Mouse (Mus musculus) left cerebral cortex, adult 11 months (tissue): ENCODE data around the gene Acox3.
"Not testable (repeated sequence)": the region's sequence is repeated elsewhere in the genome, so short reads cannot be mapped to it uniquely, and the experiment has no call there.

Experiments
- DNase-seq: peaks from one replicate; pipeline ENCODE4 v3.0.0; 2022; ENCODE audit warnings: low spot score

Acox3 gene

DNA sequence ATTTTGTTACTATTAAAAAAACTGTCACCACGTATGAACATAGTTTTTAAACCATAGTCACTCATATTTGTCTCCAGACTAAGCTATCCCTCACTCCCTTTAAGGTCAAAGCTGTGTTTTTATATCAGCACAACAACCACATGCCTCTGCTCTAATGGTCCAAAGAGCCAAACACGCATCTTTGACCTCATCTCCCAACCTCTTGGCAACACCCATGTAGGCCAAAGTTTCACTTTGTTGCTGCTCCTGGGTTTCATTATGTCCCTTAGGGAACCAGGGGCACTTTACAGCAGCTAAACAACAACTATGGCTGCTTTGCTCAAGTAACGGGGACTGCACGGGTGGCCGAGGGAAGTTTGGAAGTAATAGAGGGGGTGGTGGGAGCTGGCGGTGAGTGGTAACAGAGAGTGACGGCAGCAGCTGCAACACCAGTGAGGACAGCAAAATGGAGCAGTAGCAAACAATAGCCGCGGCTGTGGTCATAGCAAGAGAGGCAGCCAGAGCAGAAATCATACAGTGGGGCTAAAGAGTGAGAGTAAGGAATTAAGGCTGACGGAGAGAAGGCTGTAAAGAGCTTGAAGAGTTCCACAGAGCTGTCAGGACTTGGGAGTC, 6.3 kb upstream of the Acox3 start:
- no peak for DNase-seq

DNA sequence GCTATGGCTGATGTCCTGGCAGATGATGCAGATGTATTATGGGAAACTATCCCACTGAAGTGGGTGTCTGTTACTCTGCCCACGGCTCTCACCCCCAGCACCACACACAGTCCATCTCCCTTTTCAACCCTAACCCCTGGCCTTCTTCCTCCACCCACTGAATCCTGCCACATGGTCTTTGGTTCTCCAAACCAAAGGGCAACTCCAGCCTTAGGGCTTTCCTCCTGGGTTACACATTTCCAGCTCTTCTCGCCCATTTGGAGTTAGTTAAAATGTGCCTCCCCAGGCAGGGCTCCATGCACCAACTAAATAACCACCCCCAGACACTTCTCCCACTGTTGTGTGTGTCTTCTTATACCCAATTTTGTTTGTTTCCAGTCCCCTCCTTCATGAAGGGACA, 4.4 kb upstream of the Acox3 start:
- DNase-seq, result no peak

DNA sequence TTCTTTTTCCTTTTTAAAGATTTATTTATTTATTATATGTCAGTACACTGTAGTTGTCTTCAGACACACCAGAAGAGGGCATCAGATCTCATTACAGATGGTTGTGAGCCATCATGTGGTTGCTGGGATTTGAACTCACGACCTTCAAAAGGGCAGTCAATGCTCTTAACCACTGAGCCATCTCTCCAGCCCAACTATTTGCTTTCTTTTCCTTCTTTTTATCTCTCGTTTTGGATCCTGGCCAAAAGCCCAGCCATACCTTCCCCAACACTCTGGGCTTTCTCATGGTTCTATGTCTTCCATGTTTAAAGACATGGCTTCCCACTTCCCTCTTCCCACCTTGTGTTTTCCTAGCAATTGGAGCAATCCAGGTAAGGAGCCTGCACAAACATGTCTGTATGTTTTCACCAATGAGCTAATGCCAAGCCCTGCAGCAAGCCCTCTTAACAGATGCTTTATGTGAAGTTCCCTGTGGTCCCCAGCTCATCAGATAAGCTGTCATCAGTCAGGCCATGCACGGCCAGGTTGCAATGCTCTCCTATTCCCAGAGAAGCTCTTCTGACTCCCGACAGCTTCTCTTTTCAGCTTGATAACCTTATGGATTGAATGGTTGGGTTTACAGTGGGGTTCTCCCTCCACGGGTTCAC, 3.5 kb upstream of the Acox3 start:
- DNase-seq, result no peak

DNA sequence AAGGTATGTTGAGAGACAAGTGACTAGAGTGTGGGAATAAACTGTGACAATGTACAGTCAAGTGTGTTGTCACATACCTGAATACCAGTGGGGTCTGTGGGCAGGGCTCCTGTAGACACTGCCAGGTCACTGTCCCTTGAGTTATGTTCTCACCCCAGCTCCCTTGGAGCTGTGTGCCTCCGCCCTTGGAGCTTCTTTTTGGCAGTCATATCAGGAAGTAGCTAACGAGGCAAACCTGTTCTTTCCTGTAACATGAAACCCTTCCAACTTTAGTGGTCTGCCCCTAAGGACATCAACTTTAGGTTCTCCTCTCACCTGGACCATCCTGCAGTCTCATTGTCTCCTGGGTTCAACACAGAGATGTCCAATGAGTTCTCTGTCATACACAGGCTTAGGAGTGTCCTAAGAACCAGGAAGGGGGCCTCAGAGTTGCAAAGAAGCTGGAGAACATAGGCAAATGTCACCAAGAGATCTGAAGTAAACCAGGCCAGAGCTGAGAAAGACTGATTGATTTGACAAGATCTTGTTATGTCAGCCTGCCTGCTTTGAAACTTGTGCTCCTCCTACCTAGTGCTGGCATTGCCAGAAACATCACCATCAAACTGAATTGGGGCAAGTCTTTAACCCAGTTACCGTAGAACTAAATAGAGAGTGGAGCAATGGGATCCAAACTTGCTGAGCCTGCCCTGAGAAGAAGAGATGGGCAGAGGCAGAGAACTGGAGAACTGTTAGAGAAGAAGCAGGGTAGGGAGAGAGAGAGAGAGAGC, 2.5 kb upstream of the Acox3 start:
- DNase-seq, result no peak

DNA sequence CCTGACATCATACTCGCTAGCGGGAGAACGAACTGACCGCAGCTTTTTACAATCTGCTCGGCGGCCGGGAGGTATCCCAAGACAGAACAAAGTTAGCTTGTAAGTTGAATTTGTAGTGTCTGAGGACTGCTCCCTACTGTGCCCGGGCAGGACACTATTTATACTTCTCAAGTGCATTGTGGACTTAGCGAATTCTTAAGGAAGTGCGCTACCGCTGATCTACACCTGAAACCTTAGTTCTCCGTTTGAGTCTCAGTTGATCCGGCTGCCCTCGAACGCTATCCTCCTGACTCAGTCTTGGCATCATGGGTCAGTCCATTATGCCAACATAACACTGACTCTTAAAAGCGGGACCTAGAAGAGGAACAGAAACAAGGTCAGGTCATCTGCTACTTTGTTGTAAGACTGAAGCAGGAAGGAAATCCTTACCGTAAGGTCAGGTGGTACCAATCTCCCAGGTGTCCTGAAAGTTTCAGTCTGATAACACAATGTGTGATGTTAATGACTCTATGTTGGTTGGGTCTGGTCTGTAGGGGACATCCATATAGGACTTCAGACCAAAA, 462 bp downstream of the Acox3 start:
- DNase-seq, result no peak

DNA sequence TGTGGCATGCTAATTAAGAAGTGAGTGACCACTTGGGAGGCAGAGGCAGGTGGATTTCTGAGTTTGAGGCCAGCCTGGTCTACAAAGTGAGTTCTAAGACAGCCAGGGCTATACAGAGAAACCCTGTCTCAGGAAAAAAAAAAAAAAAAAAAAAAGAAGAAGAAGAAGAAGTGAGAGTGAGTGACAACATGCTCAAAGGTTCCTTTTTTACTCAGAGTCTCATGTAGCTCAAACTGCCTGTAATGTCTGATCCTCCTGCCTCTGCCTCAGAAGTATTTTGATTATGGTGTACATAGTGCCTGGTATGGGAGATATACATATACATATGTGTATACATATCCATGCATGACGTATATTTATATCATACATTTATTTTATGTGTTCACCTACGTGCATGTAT, 1.4 kb downstream of the Acox3 start:
- not testable (repeated sequence) for DNase-seq

DNA sequence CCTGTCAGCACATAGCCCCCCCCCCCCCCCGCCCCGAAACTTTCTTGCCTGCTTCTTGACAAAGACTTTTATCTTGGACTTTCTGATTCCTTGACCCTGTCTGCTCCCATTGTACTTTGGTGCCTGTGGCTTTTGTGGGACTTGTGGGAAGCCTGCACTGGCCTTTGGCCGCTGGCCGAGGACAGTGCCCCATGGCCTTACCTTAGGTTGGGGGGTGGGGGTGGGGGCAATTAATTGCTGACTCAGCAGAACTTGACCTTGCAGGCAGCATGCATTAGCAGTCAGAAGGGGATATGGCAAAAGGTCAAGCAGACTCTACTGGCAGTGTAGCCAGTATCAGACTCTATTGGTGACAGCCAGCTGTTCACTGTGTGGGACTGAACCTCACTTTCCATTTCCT, 8.7 kb downstream of the Acox3 start:
- no peak for DNase-seq

DNA sequence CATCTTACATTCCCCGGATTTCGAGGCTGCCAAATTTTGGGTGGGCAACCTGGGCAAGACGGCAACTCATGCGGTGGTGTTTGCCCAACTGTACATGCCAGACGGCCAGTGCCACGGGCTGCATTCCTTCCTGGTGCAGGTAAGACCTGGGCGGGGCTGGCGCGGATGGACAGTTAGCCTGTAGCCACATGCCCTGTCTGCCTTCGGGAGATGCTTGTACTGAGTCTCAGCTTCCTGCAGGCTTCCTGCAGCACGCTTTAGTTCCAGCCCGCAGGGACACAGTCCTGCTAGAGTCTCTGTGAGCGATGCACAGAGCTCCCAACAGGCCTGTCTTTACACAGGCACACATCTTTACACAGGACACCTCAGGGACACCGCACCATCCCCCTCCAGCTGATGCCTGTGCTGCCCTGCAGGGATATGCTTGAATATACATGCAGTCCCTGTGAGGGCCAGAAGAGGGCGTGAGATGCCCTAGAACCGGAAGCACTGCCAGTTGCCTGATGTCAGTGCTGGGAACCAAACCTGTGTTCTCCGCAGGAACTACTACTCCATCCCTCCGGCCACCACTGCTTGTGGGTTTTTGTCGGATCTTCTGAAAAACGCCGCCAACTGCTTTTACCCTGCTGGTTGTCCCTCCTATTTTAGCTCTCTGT, 9.4 kb downstream of the Acox3 start:
- DNase-seq, result no peak

DNA sequence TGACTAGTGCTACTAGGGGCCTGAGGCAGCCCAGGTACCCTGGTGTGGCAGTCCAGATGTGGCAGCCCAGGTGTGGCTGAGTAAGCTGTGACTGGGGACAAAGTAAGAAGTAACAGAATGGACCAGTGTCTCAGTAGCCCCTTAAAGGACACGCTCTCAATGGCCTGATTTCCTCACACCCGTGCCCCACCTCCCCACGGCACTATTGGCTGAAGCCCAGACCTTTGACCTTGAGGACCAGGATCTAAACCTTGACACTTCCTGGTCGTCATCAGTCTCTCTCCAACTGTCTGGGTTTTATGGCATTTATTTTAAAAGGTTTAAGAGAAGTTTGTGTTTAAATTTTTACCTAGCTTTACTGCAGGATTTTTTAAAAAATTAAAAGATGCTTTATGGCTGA, 10.0 kb downstream of the Acox3 start:
- DNase-seq, result no peak

DNA sequence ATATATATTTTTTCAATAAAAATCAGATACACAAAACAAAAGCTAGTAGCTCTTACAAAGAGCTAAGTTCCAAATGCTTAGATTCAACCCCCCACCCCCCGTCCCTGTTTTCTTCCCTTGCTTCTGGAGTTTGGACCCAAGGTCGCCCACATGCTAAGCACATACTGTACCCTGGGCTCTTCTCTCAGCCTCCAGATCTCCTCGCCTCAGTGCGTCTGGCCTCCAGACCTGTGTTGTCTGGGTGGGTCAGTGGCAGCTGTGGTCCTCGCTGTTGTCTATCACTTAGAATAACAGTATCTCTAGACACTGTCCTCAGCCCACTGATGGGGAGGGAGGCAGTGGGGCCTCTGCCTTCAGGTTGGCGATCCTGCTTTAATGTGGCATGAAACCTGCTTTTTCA, 10.4 kb downstream of the Acox3 start:
- no peak for DNase-seq

DNA sequence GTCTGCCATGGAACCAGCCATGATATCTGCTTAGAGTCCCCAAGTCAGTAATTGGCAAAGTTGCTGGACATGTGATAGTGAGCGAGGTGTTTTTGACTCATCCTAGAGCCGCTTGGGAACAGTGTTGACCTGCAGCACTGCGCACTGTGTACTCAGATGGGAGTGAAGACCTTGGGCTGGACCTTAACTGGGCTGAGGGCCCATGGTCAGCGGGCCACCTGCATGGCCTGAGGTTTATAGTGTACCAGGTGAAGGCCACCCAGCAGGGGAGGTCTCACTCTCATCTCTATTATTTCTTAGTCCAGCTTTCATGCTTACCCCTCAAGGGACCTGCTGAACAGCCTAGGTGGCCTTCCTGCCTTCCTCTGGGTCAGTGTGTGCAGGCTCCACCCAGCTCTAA, 11.9 kb downstream of the Acox3 start:
- no peak for DNase-seq

DNA sequence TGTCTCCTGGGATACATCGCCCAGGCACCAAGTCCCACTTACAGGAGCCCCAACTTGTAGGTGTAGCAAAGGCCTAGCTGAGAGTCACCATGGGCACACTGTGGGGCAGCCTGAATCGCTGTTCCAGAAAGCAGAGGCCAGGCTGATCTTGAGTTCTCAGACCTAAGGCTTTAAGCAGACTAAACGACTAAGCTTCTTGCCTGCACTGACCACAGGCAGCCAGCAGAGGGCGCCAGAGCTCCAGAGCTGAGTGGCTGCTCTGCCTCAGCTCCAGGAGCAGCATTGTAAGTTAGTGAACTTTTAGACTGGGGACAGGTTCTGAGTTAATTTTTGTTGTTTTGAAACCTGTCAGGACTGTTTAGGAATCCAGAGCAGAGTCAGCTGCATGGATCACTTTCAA, 12.9 kb downstream of the Acox3 start:
- DNase-seq, result peak; percentile 49

DNA sequence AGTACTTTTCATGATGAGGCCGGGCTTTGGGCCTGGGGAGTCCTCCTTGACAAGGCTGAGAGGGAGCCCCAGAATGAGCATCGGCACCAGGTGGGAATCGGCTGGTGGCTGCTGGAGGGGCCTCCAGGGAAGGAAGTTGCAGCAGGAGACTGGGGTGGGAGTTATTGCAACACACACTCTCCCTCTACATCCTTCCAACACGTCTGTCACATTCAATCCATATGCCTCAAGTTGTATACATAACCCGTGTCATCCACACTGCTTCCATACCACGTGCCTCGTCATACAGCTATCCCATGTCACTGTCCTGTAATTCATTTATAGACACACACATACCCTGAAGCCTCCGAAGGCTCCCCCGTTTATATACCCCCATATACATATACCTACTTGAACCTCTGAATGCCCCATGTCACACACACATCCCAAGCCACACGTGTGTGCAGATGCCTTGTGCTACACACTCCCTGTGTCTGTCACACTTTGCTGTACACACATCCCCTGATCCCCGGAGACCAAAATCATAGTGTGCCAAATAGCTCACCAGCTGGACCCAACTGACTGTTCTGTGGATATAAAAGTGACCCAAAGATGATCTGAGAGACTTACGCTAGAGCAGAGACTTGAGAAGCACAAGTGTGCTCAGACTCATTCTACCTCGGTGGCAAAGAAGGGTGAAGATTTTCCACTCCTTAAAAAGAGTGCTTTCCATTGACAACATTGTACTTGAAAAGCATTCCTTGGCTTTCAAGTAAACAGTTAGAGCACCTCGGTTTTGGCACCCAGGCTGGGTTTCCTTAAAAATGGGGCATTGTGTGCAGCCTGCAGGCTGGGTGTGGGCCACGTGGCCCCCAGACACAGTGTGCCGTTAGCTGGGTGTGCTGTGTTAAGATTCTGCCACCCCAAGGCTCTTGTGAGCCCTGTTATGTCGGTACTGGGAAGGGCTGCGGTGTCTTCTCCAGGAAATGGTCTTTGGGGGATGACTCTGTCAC, 13.6 kb downstream of the Acox3 start:
- DNase-seq, result no peak

DNA sequence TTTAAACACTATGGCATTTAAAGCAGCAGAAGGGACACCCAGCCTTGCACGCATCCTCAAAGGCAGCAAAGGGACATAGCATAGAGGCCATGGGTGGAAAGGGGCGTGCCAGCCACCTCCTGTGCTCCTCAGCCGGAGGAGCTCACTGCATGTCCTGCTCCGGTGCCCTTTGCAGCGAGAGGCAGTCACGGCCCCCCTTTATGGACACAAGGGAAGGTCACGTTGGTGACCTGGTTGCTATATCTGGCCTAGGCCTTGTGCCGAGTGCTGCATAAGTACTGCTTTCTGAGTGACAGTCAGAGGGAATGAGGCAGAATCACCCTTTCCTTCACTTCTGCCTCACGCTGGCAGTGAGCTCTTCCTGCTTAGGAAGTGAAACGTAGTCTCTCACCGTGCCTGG, 17.4 kb downstream of the Acox3 start:
- no peak for DNase-seq

DNA sequence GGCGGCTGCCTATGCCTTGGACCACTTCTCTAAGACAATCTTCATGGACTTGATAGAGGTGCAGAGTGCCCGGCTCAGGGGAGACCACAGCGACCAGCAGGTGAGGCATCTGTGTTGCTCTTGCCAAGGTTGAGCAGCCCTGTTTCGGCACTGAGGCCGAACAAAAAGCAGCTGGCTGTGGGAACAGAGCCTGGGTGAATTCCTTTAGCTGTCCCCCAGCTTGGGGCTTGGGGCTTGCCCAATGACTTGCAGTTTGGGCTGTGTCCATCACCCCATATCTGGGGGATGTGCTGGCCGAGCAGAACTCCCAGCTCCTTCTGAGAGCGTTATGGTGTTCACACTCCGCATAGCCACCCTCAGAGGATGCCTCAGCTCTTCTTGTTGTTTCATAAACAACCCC, 18.7 kb downstream of the Acox3 start:
- DNase-seq, result no peak

DNA sequence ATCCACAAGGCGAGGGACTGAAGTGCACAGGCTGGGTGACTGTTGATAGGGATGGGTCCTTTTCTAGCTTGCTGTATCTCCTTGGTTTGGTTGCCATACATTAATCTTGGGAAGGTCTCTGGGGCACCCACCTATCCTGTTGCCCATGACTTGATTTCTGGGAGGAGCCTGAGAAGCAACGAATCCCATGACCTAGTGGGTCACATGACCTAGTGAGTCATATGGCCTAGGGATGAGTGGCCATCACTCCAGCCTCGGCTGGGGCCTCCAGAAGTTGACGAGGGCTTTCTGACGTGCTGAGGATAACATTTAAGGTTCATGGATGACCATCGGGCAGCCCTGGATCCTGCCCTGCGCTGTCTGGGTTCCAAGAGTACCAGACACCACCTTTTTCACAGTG, 22.5 kb downstream of the Acox3 start:
- no peak for DNase-seq

DNA sequence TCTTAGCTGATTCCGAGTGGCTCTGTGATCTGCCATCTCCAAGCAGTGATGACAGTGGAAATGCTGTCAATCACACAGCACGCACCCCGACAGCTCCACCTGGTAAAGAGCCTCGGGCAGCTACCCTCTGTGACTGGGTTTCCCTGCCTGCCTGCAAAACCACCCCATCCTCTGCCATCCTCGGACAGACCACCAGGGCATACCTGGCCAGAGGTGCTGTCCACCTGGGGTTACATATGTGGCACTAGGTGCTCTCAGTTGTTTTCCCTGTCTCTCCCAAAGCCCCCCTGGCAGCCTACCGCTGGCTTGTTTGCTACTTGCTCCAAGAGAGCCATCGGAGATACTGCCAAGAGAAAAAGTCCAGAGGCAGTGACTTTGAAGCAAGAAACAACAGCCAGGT, 24.0 kb downstream of the Acox3 start:
- DNase-seq, result no peak

DNA sequence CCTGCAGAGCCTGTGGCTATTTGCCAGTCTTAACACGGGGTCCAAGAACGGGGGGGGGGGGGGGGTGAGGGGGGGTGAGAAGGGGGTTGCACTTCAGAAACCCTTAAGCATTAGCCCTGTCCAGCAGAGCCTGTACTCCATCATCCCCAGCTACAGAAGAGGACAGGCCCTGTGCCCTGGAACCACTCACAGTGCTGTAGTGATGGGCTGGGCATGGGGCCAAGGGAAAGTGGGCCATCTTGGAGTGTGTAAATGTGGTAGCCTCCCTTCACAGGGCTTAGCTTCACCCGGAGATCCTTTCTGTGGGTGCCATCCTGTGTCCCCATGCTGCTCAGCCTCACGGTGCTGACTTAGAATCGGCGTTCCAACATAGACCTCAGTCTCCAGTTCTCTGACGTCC, 24.9 kb downstream of the Acox3 start:
- no peak for DNase-seq

DNA sequence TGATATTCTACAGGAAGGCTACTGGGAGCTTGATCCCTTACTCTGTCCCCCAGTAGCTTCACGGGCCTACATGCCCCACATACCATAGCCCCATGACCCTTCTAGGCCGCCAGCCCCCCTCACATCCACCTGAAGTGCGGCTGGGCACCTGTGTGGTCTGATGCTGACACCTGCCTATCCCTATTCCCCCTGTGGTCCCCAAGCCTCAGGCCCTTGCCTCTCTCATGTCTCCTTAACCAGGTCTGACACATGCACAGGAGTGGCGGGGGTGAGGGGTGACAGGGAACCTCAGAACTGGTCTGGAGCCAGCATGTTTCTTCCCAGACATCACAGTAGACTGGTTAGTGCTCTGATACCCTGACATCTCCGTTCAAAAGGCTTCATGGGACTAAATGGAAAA, 25.7 kb downstream of the Acox3 start:
- no peak for DNase-seq

DNA sequence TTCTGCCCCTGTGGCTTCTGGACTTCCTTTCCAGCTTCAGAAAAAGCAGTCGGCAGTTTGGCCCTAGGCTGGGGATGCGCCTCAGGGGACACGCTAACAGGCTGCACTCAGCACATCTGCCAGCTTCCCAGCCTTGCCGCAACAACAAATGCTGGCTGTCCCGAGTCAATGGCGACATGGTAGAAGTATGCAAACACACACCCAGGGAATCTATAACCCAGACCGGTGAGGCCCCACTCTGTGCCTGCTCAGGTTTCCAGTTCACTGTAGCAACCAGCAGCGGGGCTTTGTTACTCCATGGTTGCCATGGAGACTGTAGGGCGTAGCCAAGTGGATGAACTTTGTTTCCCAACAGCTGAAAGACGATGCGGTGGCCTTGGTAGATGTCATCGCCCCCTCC, 26.5 kb downstream of the Acox3 start:
- DNase-seq, result no peak

DNA sequence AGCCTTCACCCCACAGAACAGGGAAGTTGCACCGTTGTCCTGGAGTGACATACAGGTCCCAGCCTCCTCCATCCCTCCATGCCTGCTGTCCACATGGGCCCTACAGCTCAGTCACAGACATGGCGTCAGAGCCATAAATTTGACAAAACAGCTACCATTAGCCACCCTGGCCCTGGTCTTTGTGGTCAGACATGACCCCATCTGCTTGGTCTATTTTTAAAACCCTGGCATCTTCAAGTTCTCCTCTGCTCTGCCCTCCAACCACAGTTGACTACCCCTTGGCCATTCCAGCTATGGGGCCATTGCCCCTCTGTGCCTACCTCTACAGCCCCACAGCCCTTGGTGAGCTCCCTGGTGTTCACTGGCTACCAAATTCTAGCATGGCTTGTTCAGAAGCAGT, 27.1 kb downstream of the Acox3 start:
- DNase-seq, result no peak

DNA sequence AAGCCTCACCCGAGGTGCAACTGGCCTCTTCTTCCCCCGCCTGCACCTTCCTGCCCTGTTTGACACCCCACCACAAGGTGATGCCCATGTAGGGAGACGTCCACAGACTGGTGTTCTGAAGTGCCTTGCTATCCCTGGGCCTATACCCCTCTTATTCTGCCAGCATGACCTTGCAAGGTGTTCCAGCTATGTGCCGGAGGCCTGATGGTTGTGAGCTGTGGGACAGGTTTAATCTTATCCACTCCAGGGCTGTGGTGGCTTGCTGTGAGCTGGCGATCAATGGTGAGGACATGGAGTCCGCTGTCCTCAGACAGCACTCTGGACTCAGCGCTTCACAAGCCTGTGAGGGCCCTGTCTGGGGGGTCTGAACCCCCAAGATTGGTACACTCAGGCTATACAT, 27.5 kb downstream of the Acox3 start:
- no peak for DNase-seq
